Mouse (Mus musculus): Measurements from ENCODE around the gene Jhy.

Gene Jhy

DNA sequence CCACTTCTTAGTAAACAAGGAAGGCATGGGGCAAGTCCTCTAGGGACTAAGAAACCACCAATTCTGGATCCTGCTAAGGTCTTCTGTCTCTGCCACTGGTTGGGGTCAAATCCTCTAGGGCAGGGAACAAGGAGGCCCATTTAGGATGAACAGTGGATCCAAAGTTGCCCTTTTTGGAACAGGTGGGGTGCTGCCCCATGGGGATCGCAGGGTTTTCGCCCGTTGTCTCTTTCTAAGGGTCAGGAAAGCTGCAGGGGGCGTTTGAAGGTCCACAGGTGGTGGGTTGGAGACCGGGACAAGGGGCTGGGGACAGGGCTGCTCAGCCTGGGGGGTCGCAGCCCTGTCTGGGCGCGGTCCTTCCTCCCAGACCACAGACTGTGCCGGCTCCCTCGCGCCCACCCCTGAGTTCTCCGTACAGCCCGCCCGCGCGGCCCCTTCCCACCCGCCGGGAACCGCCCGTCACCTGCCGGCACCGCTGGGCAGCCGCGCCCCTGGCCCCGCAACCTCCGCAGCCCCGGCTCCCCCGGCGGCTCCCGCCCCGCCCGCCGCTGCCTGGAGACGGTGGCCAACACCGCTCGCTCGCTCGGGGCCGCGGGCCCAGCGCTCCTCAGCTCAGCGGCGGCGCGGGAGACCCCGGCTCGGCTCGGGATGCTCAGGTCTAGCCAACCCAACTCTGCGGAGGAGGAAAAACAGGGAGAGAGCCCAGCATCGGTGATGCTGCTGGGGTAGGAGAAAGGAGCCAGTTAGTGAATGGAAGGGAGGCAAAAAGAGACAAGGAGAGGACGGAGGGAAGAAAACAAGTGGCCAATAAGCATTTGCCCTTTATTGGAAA, at the start of gene Jhy:
Gene Jhy (minus strand): TSS at position 533 of the 832 bp plus-strand sequence.
- peak; percentile 33 for DNase-seq (ENCODE audit: inconsistent ontology term)

DNA sequence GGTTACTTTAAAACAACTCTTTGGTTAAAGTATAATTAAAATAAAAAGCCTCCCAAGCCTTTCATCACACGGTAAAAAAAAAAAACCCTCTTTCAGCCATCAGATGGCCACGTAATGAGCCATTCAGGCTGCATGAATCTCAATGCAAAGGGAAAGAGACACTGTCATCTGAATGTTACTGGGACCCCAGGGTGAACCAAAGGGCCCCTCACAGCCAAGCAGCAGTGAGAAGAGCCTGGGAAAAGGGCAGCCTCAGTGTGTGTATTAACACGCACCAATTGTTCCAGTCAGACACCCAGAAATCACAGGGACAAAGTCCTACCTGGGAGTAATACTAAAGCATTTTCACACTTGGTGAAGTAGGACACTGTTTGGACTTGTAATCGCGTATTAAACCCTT, 48.5 kb upstream of the Jhy start:
- no peak for DNase-seq (ENCODE audit: inconsistent ontology term)

DNA sequence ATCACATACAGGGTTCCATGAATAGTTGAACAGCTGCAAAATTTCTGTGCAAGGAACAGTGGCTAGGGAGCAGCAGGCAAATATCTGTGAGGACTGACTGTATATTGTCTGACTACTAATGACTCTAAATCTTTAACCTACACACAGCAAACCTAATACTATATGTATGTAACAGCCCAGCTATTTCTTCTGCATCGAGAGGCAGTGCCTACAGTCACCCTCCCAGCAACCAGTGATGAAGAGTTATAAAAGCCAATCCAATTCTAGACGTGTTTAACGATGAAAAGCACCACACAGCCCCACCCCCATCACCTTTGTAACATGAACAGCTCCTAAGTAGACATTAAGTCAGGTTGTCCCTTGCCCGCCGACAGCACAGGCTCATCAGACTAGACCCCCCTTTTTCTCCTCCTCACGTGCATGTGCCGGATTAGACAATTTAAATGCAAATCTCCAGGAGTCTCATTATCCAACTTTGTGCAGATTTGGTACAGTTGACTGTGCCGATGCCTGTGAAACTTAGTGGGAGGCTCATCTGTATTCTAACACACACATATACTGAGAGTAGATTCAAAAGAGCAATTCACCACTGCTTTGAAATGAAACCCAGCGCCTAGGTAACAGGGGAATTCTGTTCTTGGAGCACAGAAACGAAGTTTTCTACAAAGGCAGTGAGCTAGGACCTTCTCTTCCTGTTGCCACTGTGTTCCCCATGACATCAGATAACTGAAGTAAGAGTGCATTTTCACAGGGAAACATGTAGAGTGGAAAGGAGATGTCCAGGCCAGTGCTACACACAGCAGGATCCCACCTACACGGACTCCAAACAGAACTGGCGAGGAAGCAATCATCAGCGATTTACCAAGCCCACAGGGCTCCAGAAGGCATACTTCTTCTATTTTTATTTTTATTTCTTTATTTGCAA, 47.9 kb upstream of the Jhy start:
- no peak for DNase-seq (ENCODE audit: inconsistent ontology term)

DNA sequence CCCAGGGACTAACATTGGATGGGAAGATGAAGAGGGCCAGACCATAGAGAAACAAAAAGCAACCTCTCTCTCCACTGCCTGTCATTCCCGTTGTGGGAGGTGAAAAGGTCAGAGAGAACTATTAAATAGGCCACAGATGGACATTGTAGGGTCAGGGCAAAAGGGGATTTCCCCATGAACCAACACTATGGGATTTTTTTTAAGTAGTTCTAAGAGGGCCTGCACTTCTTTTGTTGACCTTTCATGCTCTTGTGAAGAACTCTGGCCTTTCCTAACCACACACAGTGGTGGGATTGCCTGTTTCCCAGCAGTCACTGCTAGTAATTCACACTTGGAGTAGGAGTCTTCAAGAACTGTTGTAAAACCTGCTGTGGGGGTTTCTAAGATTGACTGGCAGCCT, 43.9 kb upstream of the Jhy start:
- no peak for DNase-seq (ENCODE audit: inconsistent ontology term)

DNA sequence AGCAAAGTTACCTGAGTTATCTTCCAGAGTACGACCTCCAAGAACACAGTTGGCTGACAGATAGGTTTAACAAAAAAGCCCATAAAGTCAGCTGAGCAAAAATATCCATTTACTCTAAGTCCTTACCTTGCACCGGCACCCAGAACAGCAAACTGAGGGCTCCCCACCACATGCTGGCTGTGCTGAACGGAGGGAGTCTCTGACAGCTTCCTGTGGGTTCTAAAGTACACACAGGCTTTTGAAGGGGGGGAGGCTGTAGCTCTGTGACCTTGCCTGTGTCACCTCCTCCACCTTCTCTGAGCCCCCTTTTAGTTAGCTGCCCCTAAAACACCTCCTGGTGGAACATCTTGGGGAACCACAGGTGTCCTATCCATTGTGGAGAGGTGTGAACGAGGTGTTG, 40.5 kb upstream of the Jhy start, which contains the start of gene Crtam:
Gene Crtam (minus strand): TSS at position 214 of the 400 bp plus-strand sequence.
- no peak for DNase-seq (ENCODE audit: inconsistent ontology term)

DNA sequence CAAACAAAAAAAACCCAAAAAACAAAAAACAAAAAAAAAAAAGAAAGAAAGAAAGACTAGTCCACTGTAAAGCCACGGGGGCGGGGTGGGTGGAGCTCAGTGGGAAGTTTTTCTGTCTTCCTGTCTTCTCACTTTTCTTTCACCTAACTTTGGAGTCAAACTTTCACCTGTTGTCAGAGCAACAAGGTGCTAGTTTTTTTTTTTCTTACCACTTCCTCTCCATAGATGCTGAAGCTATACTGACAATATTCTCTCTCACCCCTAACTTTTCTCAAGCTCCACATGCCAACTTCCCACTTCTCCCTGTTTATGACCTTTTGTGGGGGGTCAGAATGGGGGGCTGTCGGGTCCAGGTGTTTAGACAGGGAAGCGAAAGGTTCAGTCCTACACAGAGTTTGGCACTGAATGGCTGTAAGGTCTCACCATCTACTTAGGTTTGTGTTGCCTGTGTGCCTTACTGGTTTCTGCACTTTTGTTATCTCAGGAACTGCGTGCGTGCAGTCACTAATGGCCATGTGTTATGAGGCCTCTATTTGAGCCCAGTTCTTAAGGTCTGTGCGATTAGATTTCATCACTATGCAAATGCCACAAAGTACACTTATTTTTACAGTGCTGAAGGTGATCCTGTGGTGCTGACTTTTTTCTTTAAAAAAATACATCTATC, 33.3 kb upstream of the Jhy start:
- DNase-seq (ENCODE audit: inconsistent ontology term), result no peak

DNA sequence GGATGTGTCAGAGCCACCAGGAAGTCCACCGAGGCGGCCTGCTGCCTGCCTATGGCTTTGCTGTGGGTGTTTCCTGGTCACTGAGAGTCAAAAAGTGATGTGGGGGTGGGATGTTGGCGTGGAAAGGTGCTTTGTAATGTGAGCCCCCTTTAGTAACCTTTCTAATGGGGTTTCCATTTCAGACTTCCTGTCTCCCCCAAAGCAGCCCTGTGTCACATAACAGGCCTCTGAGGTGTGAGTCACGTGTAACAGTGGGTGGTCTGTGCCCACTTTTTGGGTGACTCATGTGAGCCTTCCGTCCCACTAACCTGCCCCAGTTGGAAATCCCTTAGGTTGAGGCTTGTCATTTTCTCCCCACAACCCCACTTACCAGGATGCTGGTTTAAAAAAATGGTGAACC, 30.2 kb upstream of the Jhy start:
- DNase-seq (ENCODE audit: inconsistent ontology term), result no peak

DNA sequence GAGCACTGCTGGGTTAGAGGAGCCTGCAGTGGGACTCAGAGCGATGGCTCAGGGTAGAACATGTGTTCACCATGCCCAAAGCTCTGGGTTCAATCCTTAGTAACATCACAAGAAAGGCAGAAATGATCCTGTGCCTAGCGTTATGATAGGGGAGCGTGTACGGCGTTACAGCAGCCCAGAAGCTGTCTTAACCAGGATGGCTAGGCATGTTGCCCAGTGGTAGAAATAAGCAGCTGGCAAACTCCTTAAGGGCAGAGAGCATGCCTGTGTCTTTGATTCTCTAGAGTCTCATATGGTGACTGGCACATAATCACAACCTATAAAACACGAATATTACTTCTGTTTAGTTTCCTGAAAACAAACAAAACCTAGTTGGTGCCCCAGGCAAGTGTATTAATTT, 27.6 kb upstream of the Jhy start:
- DNase-seq (ENCODE audit: inconsistent ontology term), result no peak

DNA sequence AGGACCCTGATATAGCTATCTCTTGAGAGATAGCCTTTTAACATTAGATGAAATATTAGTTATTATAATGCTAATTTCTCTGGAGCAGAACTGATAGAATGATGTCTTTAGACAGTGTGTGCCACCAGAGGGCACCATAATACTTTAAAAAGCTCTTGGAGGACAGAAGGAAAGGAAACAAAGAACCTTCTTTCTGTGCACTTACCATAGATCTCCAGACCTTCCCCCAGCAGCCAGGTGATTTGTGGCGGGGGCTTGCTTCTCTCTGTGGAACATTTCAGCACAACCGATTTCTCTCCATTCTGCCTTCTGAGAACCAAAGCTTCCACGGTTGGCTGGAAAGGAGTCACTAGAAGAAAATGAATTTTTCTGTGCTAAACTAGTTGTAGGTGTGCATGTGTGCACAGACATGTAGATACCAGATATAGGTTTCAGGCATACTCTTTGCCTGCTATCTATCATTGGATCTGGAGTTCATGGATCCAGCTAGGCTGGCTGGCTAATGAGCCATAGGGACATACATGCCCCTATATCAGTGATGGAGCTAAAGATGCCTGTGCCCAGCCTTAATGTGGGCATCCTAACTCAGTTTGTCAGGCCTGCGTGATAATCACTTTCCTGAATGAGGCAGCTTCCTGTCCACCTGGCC, 26.1 kb upstream of the Jhy start:
- DNase-seq (ENCODE audit: inconsistent ontology term), result peak; percentile 37

DNA sequence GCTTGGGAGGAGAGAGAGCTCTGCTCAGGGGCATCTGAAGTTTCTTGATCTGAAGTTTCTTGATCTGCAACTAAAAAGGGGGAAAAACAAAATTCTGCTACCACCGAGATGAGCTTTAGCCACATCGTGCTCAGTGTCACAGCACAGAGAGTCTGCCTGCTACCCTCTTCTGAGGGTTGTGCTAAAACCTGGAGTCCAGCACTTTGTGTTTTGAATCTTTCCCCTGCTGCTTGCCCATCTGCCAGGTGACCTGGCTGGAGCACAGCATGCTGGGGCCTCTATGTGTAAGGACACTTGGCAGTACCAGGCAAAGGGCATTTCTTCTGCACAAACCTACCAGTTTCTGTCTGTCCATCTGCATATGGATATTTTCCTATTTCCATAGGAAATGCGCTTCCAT, 20.4 kb upstream of the Jhy start:
- no peak for DNase-seq (ENCODE audit: inconsistent ontology term)

DNA sequence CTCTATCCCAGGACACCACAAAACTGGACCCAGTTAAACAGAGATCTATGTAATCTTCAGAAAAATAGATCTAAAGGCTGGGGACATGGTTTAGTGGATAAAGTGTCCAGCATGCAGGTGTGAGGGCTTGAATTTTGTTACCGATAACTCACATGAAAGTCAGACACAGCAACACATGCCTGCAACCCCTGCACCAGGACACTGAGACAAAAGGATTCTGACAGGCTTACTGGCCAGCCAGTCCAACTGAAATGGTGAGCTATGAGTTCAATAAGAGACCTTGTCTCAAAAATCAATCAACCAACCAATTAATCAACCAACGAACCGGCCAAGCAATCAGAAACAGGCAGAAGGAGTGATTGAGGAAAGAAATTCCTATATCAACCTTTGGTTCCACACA, 19.8 kb upstream of the Jhy start:
- DNase-seq (ENCODE audit: inconsistent ontology term), result no peak

DNA sequence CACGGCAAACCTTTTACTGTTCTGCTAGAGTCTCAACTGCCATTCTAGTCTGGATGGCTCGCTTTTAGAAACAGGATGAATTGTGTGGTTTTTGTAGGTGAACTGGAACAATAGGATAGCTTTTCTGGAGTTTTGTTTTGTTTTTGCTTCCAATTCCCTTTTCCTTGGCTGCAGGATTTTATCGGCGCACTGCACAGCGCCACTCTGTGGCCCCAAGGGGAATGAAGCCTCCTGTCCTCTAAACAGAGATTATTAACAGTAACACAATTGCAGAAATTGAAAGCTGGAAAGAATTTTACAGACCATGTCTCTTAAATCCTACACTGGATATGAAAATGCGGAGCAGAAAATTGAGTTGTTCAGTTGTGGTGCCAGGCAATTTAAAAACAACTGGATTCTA, 18.6 kb upstream of the Jhy start:
- no peak for DNase-seq (ENCODE audit: inconsistent ontology term)

DNA sequence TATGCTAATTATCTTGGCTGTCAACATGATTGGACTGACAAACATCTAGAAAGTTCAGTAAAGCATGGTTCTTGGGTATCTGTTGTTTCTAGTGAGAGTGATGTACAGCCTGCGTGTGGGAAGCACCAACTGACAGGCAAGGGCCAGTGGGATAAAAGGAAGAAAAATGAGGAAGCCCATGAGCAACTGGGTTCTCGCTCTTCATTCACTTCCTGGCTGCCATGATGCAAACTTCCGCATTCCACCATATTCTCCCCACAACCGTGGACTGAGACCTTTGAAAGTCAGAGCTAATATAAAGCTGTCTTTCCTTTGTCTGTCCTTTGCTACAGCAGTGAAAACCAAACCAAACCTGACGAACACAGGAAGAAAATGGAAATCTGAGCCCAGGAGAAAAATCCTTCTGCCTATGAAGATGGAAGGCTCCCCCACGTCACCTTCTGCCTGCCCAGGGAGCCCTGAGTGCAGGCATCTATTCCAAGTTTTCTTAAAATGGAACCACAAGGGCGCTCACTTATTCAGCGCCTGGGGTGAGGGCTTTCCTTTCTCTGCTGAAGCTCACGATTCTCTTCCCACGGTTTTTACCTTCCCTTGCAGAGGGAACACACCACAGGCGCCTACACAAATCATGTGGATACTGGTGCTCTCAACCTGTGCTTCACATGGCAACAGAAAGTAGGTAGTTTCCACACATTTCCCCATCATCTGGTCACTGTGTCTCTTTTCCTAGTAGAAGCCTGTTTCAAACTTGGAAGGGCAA, 10.3 kb upstream of the Jhy start:
- no peak for DNase-seq (ENCODE audit: inconsistent ontology term)

DNA sequence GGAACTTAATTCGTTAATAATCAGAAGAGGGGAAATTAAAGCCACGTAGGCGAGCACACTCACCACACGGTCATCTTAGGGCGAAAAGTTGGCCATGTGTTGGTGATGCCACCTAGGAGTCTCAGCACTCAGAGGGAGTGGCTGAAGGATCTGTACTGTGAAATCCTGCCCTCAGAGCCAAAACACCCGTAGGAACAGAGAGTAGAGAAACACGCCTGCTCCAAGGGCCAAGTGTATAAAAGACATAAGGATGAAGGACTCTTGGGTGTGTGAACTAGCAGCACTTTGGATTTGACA, 448 bp upstream of the Jhy start:
- no peak for DNase-seq (ENCODE audit: inconsistent ontology term)

DNA sequence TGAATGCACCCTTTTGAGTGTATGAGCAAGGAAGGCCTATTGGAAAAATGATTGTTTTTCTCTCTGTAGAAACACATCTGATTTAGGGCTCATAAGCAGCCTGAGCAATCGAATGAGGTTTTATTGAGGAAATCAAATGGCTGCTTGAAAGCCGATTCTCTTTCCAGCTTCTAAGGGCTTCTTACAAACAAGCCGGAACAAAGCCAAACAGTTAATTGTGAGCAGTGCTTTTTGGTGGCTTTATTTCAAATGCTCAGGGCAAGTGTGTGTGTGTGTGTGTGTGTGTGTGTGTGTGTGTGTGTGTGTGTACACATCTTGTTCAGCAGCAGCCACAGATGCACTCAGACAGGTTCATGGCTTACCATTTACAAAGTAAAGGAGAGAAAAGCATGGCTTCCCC, 2.5 kb downstream of the Jhy start:
- no peak for DNase-seq (ENCODE audit: inconsistent ontology term)

DNA sequence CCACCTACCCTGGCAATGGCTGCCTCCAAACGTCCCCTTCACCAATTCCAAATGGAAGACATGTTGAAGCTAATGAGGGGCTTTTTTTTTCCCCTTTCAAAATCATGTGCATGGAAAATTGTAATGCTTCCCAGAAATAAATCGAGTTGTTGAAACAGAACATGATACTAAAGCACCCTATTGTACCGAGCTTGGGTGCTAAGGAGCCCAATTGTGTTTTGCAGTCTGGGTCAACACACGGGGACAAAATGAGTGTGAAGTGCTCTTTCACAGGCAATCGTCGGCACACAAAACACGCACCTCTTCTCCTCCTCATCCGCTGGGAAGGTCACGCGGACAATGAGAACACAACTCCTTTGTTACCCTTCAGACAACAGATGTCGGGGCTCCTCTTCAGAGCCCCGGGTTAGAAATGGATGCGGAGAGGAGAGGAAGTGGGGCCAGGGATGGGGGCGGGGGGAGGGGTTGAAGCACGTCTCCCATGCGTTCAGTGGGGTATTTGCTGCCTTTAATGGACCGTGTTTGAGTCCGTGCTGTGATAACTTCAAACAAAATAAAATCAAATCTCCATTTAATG, 14.8 kb downstream of the Jhy start:
- no peak for DNase-seq (ENCODE audit: inconsistent ontology term)

DNA sequence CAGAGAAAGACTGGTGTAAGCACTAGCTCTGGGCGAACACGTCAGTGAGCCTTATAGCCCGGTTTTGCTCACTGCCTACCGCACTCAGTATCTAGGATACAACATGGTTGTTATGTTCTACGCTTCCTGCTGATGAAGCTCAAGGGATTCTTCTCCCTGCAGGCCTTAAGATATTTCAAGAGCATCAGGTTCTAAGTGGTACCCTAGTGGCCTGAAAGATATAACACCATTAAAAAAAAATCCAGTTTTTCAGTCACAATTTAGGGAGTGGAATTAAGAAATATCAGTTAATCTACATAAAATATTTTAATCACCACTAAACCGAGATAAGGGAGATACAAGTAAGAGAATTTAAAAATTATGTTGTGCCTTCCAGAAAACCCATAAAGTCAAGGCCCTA, 15.4 kb downstream of the Jhy start:
- DNase-seq (ENCODE audit: inconsistent ontology term), result no peak

DNA sequence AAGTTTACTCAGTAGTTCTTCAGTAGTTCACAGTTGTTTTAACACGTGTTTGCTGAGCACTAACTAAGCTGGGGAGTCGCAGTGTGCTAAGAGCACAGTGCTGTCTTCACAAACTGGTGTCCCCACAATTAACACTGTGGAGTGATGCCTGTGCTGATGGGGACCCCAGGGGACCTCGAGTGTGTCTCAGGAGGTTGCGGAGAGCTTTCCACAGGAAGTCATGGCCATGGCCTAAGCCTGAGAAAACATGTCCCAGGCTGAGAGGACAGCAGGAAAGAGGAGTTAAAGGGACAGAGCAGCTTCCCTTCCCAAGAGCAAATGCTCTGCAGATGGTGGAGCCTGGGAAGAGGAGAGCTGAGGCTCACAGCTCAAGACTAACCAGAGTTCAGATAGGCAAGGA, 16.8 kb downstream of the Jhy start:
- no peak for DNase-seq (ENCODE audit: inconsistent ontology term)

DNA sequence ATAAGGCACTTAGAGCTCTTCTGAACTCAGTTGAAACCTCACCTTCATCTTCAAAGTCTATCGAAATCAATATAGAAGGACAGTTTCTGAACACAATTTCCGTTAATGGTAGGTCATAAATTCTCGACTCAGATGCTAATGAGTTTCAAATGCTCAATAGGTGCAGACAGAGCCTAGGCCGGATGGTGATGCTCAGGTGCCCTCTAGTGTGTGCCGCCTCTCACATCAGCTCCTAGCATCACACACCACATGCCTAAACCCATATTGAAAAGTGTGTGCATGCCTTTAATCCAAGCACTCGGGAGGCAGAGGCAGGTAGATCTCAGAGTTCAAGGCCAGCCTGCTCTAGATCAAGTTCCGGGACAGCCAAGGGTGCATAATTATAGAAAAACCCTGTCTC, 26.5 kb downstream of the Jhy start:
- DNase-seq (ENCODE audit: inconsistent ontology term), result peak; percentile 15

DNA sequence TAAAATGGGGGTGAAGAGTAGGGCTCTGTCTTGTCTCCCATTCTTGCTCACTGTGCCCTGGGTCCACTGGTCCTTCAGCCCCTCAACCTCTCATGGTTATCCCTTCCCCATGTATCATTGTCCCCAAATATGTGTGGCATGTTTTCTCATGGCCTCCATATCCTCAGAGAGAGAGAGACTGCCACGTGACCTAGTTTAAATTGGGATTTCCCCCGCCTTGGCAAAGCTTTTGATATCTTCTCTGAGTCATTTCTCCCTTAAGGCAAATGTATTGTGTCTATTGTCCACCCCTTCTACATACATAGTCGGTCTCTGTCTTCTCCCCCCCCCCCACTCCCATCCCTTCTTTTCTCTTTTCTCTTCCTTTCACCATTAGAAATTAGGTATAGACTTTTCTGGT, 30.6 kb downstream of the Jhy start:
- DNase-seq (ENCODE audit: inconsistent ontology term), result peak; percentile 77
